Mouse (Mus musculus): ENCODE measurements around the gene Tmtc2.

Tmtc2 gene

DNA sequence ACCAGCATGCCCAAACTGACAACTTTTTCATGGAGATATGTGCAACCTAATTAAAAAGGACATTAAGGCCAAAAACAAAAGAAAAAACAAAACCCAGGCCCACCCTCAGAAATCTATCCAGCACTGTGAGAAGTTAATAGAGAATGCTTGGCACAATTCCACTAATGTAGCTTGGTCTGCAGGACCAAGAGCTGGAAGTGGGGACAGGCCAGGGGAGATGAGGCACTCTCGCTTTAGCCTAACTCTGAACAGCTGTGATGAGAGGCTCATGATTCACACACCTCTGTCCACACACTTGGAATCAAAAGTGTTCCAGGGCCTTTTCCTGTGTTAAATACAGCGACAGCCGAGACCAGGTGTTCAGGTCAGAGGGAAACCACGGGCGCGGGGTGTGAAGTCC lies 79.0 kb downstream of the Tmtc2 start:
- DNase-seq = no peak

DNA sequence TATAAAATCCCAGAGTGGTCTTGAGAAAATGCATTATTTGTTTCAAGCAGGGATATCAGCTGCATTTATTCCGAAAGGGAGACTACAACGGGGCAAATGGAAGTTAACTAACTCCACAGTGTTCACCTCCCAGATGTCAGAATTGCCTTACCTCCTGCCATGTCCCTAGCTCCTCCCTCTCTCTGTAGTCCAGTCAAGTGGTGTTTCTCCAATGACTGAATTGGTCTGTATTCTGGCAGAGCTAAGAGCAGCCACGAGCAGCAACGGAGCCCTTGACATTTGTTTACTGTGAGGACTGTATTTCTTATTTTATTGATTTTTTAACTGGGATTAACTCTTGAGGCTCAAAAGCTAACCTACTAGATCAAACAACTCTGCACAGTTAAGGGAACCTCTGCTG lies 81.8 kb downstream of the Tmtc2 start:
- DNase-seq = peak; percentile 22

DNA sequence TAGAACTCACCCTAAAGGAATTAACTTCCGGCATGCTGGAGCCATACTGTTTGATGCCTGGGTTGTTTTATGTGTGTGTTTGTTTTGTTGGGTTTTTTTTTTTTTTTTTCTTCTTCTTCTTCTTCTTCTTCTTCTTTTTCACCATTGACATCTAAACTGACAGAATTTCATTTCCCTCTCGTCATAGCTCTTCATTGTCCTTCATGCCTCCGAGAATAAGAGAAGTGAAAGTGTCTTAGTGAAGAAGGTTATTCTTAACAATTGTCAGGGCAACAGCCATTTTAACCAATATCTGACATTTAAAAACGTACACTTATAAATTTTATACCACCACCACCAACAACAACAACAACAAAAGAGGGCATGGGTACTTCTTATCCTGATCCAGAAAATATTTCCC lies 83.5 kb downstream of the Tmtc2 start:
- no peak for DNase-seq

DNA sequence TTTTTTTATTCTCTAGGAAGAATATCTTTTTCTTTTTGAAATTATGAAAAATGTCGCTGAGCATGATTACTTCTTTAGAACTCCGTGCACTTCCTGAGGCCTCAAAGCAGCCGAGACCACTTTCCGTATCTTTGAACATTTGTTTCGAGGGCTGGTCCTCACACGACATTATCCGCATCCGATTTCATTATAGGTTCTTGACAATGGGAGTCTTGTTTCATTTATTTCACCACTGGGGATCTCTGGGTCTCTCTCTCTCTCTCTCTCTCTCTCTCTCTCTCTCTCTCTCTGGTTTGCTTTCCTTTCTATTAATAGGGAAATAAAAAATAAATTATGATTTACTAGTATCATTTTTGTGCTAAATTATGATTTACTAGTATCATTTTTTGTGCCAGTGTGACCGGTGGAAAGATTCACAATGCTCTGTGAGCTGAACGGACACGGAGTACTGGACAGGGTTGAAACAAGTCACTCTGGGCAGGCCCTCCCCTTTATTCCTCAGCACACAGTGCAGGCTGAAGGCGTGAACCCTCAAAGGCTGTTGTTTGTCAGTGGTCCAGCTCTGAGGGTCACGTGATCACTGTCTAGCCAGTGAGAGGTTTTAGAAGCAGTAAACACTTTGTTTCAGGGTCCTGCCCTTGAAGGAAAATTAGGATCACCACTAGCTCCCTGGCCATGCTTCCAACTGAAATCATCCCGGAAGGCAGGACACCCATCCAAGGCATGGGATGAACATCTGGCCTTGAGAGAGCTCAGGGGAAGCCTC lies 84.1 kb downstream of the Tmtc2 start:
- DNase-seq = no peak

DNA sequence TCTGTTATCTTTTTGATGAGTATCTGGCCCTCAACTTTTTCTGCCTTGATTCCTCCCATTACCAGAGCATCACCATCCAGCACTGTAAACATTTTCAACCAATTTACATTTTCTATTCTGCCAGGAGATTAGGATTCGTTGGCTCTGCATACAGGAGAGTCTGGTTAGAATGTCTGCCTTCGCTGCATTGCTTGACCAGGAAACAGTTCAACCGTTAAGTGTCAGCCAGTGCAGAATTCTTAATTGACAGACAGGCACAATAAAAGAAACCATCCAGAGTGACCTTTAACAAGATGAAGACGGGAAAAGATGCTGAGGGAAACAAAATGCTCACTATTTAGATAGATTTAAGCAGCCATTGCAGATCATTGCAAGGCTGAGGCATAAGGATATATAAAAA lies 87.3 kb downstream of the Tmtc2 start:
- DNase-seq = no peak

DNA sequence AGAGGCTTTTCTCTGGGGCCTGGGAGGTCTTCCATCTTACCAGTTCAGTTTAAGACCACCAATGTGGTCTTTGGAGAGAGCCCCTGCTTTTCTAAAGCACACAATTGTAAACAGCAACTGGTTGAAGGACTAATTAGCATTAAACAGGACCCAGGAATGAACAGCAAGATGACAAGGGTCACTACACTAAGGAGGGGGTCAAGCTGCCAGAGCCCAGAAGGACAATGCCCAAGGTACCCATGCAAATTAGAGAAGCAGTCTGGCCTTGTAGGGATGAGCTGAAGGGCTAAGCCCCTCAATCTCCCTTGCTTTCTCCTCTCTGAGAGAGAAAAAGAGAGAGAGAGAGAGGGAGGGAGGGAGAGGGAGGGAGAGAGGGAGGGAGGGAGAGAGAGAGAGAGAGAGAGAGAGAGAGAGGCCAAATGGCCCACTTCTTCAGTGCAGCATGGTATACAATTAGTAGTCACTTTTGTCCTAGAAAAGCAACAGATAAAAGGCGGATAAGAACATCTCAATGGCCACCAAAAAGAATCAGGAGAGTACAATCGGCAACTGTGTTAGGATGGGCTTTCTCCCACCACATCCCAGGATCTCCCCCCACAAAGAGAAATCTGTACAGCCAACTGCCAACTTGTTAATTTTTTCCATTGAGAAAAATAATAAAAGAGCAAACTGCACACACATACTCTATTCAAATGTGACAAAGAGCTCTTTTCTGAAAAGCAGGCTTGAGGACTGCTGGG lies 89.7 kb downstream of the Tmtc2 start:
- no peak for DNase-seq

DNA sequence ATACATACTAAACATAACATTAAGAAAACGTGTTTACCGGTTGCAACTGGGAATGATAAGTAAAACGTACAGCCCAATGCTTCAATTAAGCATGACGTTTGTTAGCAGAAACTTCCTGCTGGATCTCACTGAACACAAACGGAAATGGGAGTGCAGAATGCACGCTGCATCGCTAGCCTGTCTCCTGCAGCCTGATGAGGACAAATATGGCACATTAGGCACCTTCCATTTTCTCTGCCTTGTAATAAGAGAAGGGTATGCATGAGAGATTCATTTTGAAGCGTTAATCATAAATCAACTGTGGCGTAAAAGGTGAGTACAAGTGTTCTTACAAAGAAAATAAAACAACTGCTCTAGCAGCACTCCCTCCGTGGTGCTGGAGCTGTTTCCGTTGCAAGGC lies 94.5 kb downstream of the Tmtc2 start:
- no peak for DNase-seq

DNA sequence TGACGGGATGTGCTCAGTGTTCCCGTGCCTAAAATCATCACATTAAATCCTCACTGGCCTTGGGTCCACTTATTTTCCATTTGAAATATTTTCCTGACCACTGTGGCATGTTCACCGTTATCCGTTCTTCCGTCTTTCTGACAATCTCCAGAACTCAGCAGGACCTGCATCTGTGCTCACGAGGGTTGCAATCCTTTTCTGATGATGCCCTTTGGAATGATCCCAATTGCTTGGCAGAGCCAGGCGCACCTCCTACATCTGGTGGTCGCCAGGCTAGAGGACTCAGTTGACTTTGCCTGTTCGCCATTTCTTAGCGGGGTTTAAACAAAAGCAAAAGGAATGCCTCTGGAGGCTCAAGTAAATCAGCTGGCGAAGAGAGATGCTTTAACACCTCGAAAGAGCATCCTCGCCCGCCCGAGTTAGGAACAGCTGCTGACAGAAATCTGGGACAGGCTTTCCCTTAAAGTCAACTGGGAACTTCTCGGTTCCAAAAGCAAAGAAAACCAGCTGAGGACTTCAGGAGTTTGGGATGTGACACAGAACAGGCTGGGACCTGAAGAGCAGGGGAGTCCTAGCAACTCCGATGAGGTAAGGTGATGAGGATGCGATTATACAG lies 96.5 kb downstream of the Tmtc2 start:
- DNase-seq = no peak

DNA sequence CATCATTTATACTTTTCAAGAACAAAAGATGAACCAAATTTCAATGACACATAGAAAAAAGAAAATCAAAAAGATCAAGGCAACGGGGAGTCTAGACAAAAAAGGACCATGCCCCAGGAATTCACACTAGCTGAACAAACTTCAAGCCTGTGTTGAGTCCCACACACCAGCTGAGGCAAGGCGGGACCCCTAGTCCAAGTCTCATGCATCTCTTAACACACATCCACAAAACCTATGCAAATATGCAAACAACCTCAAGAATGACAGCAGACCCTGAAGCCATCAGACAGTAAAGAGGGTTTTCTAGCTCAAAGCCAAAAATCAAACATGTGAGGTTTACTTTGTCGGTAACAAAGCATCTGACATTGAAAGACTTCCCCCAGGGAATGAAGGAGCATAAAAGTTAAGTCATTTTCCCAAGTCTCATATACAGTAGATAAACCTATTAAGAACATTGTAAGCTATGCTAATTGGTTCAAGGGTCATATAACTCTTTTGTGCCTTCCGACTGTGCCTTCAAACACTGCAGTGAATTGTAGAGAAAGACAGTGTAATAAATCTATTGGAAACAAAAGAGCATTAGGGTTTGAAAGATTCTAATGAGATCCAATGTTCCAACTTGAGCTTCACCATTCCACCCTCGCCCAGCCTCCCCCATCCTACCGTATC lies 100.0 kb downstream of the Tmtc2 start:
- no peak for DNase-seq

DNA sequence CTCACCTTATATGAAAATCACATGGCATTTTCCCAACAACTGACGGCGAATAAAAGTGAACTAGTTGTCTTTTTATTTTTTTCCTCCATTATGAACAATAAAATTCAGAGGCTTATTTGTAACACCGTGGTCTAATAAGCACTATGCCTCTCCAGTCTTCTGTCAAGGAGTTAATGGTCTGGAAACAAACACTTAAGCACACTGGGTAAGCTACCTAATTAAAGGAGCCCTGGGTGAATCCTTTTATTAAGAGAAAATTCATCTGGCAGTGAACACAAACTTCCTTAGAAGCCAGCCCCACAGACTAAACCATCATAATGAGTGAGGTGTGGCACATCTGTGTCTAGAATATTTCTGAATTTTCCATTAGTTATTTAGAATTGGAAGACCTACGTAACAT lies 109.9 kb downstream of the Tmtc2 start:
- DNase-seq = no peak

DNA sequence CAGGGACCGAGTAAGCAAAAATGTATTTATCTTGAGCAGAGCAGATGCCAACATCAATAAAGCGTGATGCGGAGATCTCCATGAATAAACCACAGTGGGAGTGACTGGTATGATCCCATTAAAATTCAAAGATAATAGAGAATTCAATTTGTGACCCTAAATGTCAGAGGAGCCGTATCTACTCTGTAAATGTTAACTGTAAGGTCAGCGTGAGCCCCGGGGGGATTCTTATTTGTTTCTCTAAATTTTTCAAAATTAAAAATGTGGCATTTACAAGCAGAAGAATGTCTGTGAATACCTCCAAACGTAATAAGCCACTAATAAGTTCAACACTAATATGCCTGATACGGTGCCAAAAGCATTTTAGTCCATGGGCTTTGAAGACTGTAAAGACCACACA lies 120.8 kb downstream of the Tmtc2 start:
- no peak for DNase-seq

DNA sequence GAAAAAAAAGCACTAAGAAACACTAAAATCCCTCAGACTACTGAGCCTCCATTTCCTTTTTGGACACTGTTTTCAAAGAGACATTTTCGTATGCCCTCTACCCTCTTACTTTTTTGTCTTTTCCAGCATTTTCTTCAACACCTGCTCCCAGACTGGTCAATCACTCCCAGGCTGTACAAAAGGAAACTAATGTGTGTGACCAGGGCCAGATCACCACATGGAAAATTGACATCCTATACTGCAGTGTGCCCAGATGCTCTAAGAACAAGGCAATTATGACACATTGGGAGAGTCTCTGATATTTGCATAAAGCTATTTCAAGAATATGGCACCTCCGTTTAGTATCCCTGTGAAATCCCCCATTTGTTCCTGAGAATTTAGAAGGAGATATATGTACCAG lies 127.1 kb downstream of the Tmtc2 start:
- no peak for DNase-seq

DNA sequence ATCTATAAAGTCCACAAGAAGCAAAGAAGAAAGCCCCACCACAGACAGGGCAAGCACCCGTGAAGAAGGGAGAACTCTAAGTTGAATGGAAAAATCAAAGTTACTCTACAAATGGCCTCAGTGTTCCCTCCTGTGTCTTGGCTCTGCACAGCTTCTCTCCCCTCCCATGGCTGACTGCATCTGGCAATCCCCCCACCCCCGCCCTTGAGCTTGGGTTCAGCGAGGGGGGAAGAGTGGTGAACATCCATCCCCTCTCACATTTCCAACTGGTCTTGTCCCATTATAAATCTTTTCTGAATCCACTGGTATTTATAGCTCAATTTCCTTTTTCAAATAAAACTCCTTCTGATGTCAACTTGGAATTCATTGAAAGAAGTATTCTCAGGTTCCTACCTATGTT lies 129.9 kb downstream of the Tmtc2 start:
- no peak for DNase-seq

DNA sequence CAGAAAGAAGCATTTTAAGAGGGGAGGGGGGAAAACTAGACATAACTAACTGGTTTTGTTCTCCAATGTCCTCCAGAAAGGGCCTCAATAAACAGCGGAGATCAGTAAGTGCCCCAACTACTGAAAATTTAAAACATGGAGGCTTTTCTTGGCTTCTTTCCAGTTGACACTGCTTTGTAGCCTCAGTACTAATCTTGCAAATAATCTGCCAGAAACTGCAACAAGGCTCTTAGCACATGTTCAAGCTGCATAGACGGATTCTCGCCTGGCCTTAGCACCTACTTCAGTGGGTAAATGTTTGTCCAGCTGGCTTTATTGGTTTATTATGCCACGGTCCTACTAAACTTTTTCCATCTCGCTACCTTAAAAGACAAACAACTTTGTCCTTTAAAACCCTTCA lies 139.4 kb downstream of the Tmtc2 start:
- peak; percentile 5 for DNase-seq

DNA sequence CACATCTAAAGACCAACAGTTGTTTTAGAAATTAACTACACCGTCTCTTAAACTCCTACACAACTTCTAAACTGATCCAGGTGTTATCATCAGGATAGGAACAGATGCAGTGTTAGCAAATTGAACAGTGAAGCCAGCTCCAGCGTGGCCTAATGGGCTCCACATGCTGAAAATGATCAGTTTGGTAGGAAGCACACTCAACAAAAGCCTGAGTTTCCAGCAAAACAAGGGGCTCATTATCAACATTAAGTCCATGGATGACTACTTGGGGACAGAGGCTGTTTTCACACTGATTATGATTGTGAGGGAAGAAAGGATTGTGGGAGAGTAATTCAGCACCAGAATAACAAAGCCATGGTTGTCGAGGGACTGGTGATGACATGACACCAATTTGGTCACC lies 143.4 kb downstream of the Tmtc2 start:
- DNase-seq = no peak

DNA sequence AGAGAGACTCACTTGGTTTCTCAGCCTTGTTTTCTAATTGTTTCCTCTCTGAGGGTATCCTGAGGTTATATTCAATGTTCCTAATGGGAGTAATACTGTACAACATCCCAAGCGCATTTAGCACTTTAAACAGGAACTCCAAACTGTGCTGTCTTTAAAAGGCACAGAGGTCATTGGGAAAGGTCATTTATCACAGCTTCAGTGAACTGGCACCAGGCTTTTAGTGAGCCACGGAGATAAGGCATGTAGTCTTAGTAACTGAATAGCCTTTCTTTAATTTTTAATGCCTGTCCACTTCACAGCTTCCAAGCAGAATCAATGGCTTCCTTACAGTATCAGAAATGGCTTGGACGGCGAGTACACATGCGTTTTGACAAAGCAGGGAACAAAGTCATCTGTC lies 144.0 kb downstream of the Tmtc2 start:
- no peak for DNase-seq

DNA sequence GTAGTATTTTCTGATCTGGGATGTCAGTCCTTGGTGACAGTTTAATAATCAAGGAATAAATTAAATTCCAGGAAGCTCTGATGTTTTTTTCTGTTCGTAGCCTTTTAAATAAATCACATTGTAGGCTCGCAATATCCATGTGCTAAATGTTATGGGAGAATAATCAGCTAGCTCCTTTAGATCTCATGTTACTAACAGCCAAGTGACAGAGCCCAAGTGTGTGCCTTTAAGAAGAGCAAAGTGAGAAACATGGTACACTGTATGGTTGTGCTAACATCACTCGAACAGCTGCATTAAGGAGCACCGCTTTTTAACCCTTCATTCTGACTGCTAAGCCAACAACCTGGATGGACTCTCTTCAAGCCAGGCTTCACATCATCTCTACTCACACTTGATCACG lies 146.2 kb downstream of the Tmtc2 start:
- no peak for DNase-seq

DNA sequence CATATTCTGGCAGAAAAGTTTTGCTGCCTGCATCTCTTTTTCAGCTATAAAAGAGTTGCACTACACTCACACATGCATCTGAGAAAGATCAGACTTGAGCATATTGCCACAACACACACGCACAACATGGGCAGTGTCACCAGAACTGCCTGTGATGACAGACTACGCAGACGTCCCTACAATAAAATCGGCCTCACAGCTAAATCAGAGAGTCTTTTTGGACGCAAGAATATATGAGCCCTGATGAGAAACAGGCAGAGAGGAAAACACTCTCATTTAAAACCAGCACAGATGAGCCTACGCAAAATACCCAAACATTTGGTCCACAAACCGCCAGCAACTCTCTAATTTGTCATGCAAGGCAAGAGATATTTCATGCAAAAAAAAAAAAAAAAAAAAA lies 146.6 kb downstream of the Tmtc2 start:
- DNase-seq = no peak

DNA sequence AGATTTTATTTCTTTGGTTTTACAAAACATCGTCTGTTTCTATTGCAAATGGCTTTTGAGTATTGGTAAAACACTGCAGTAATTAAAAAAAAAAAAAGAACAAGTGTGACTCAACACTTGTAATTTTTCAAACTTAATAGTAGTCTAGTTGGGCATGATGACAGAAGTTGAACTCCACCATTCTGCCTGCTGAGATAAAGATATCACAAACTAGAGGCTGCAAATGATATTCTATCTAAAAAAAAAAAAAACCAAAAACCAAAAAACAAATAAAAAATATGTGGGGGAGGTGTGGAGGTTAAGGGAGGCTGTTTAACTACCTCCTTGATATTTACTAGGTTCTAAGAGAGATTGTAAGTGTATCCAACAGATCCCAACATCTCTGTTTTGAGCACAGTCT lies 149.2 kb downstream of the Tmtc2 start:
- no peak for DNase-seq

DNA sequence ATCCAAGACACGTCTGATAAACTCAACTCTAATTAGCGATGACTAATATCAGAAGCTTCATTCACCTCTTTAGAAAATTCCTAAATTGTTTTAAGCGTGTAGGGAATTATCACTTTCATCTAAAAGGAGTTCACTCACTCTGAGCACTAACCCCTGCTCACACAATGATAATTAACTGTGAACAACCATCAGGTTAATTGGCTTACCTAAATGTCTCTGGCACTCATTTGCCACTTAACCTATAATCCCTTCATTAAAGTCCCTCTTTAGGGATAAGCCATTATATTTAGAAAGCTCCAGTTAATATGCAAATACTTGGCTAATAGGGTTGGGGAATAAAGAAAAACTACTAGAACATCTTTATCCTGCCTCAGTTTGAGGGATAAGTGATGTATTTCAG lies 151.1 kb downstream of the Tmtc2 start:
- DNase-seq = no peak

DNA sequence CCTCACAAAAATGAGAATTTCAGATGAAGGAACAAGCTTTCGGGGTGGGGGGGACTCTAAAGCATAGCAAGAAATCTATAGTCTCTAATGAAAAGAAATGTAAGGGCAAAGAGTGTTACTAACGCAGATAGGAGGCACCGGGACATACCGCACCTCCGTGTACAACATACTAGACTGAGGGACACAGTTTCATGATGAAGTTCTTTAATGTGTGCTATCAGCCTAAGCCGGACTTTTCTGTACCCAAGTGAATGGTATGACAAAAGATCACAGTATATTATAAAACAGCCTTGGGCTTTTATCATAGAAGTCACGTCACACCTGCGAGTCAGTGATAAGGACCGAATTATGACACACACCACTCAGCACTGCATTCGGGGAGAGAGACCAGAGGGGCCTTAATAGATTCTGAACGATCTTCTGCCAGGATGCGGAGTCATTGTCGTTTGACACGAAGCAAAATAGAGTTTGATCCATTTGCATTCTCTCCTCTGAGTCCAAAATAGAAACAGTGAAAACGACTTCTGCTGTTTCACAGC lies 156.3 kb downstream of the Tmtc2 start:
- DNase-seq = no peak

DNA sequence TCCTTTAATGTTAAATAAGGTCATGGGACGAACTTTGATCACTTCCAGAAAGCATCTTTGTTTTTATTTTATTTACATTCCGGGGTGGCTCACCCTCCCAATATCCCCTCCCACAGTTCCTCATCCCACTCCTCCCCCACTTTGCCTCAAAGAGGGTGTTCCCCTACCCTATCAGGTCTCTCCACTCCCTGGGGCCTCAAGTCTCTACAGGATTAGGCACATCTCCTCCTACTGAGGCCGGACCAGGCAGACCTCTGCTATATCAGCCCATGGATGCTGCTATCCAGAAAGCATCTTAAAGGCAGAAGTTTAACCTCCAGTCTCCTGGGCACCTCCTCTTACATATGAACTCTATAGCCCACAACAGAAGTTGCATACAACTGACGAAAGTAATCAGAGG lies 157.7 kb downstream of the Tmtc2 start:
- DNase-seq = no peak

DNA sequence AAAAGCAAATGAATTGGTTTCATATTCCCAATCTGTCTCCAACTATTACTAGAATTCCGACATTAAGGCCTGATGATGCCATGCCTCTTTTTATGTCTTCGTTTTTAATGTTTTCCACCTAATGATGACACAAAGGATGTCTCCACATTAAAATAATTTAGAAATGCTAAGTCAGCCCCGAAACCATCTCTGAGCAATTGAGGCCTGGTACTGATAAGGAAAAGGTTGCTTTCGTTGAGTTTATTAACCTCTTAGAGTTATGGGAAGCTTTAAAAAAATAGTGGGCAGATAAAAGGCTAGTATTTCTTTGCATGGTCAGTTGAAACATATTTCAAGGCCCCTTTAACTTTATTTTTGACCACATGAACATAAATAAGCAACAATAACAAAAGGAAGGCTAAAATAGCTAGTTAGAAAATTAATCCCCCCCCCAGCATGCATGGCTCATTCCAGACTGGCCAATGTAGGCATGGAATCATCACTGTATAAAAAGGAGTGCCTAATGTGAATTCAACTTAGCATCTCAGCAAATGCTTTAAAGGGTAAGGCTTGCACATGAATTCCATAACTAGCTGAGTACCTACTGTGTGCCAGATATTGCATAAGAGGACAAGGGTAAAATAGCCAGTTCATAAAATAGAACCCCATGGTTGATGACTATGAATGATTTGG lies 168.3 kb downstream of the Tmtc2 start:
- no peak for DNase-seq
